Mouse (Mus musculus): Measurements from ENCODE around the gene Dmrt1.
"Not testable (repeated sequence)": the region's sequence is repeated elsewhere in the genome, so short reads cannot be mapped to it uniquely, and the experiment has no call there.

The Dmrt1 gene

GRCm38 (mm10) chr19:25505360-25506196, at the start of gene Dmrt1:
Gene Dmrt1 (plus strand): TSS chr19:25505618.
- DNase-seq (ENCODE audit: low read depth, low spot score) = no peak

GRCm38 (mm10) chr19:25460760-25461159, 44.7 kb upstream of the Dmrt1 start:
- DNase-seq (ENCODE audit: low read depth, low spot score) = no peak

GRCm38 (mm10) chr19:25461553-25462320, 43.7 kb upstream of the Dmrt1 start:
- no peak for DNase-seq (ENCODE audit: low read depth, low spot score)

GRCm38 (mm10) chr19:25475806-25476205, 29.6 kb upstream of the Dmrt1 start:
- DNase-seq (ENCODE audit: low read depth, low spot score) = not testable (repeated sequence)

- no peak for DNase-seq (ENCODE audit: low read depth, low spot score)
Observed at GRCm38 (mm10) chr19:25479152-25479669, 26.2 kb upstream of the Dmrt1 start.

- no peak for DNase-seq (ENCODE audit: low read depth, low spot score)
Observed at GRCm38 (mm10) chr19:25480820-25481219, 24.6 kb upstream of the Dmrt1 start.

- DNase-seq (ENCODE audit: low read depth, low spot score) = no peak
Observed at GRCm38 (mm10) chr19:25486561-25486960, 18.9 kb upstream of the Dmrt1 start.

GRCm38 (mm10) chr19:25487350-25487749, 18.1 kb upstream of the Dmrt1 start:
- DNase-seq (ENCODE audit: low read depth, low spot score) = no peak

- no peak for DNase-seq (ENCODE audit: low read depth, low spot score)
Observed at GRCm38 (mm10) chr19:25488546-25488945, 16.9 kb upstream of the Dmrt1 start.

GRCm38 (mm10) chr19:25489546-25489945, 15.9 kb upstream of the Dmrt1 start:
- DNase-seq (ENCODE audit: low read depth, low spot score) = no peak

- no peak for DNase-seq (ENCODE audit: low read depth, low spot score)
Observed at GRCm38 (mm10) chr19:25497434-25497833, 8.0 kb upstream of the Dmrt1 start.

- DNase-seq (ENCODE audit: low read depth, low spot score) = no peak
Observed at GRCm38 (mm10) chr19:25504878-25505277, 540 bp upstream of the Dmrt1 start.

GRCm38 (mm10) chr19:25506616-25507015, 1.2 kb downstream of the Dmrt1 start:
- no peak for DNase-seq (ENCODE audit: low read depth, low spot score)

- DNase-seq (ENCODE audit: low read depth, low spot score) = no peak
Observed at GRCm38 (mm10) chr19:25514986-25515530, 9.6 kb downstream of the Dmrt1 start.

- DNase-seq (ENCODE audit: low read depth, low spot score) = no peak
Observed at GRCm38 (mm10) chr19:25524156-25524555, 18.7 kb downstream of the Dmrt1 start.

- DNase-seq (ENCODE audit: low read depth, low spot score) = no peak
Observed at GRCm38 (mm10) chr19:25525726-25526125, 20.3 kb downstream of the Dmrt1 start.

GRCm38 (mm10) chr19:25529673-25530072, 24.3 kb downstream of the Dmrt1 start:
- no peak for DNase-seq (ENCODE audit: low read depth, low spot score)

- no peak for DNase-seq (ENCODE audit: low read depth, low spot score)
Observed at GRCm38 (mm10) chr19:25545714-25546340, 40.4 kb downstream of the Dmrt1 start.

GRCm38 (mm10) chr19:25547086-25547643, 41.7 kb downstream of the Dmrt1 start:
- DNase-seq (ENCODE audit: low read depth, low spot score) = no peak

GRCm38 (mm10) chr19:25550346-25550745, 44.9 kb downstream of the Dmrt1 start:
- DNase-seq (ENCODE audit: low read depth, low spot score) = no peak

- DNase-seq (ENCODE audit: low read depth, low spot score) = no peak
Observed at GRCm38 (mm10) chr19:25551053-25551452, 45.6 kb downstream of the Dmrt1 start.

Measured in WW6 (cell line).